Mouse (Mus musculus) adrenal gland, adult (tissue): Measurements from ENCODE around the gene Nbea.

Experiments
- DNase-seq, 2 experiments: peaks; one replicate each; pipeline ENCODE4 v3.0.0; 2022 to 2023; ENCODE audit warnings: low spot score in 1 of 2; ENCODE audit not compliant: inconsistent age in 2 of 2

Nbea gene

DNA sequence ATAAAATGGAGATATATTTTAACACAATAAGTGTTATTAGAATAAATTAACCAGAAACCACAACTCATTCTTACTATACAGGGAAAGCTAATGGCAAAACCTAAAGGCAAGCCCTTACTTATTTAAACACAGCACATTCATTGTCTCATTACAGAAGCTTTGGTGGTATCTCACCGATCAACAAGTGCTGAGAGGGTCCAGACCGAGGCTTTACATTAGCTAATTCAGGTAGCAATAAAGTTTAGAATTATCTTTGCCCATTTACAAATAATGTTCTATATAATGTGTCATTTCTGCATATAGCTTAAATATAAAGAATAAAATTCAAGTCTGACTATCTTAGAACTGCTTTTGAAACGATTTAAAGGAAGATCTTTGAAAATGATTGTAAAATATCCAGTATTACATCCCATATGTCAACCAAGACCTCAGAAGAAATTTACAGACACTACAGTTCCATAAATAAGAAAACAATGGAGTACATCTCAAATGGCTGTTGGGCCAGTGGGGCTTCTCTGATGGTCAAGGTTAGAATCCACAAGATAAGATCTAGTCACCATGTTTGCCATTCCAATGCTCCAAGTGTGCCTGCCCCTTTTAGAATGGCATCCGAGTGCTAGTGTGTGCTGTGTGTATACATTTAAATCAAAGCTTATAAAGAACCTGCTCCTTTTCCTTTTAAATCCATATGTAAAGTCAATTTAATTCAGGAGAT lies 398.1 kb downstream of the Nbea start:
- no peak for DNase-seq

DNA sequence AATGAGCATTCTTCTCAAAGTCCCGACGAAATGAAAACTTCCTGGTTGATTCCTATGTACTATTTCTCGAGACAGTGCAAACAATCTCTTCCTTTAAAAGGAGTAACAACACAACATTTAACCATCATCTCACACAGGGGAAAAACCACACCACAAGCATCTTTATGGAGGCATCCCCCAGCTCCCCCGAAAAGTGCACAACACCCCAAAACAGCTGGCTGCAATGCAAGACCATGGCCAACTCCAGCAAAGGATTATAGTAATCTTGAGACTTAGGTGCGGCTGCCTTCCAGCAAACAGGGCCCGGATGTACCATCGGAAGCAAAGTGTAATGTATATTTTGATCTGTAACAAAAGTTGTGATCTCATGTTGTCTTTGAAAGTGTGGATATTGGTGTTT lies 399.4 kb downstream of the Nbea start:
- no peak for DNase-seq

DNA sequence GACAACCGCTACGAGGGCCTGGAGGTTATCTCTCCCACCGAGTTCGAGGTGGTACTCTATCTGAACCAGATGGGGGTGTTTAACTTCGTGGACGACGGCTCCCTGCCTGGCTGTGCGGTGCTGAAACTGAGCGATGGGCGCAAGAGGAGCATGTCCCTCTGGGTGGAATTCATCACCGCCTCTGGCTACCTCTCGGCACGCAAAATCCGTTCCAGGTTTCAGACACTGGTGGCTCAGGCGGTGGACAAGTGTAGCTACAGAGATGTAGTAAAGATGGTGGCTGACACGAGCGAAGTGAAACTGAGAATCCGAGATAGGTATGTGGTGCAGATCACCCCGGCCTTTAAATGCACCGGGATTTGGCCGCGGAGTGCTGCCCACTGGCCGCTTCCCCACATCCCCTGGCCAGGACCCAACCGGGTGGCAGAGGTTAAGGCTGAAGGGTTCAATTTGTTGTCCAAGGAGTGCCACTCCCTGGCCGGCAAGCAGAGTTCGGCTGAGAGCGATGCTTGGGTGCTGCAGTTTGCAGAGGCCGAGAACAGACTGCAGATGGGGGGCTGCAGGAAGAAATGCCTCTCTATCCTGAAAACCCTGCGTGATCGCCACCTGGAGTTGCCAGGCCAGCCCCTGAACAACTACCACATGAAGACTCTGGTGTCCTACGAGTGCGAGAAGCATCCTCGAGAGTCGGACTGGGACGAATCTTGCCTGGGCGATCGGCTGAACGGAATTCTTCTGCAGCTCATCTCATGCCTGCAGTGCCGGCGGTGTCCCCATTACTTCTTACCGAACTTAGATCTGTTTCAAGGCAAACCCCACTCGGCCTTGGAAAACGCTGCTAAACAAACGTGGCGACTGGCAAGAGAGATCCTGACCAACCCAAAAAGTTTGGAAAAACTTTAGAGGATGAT lies 400.1 kb downstream of the Nbea start:
- peak; percentile 44 to 83 for DNase-seq

DNA sequence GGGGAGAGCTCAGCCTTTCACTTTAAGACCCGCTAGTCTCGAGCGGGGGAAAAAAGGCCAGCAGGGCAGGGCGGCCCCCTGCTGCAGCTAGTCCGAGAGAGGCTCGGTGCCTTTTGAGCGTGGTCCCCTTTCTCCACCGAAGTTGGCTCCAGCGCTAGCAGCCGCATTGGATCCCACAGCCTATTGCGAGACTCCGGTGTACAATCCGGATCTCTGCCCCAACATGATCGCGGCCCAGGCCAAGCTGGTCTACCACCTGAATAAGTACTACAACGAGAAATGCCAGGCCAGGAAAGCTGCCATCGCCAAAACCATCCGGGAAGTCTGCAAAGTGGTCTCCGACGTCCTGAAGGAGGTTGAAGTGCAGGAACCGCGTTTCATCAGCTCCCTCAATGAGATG lies 400.7 kb downstream of the Nbea start:
- peak in 1 of 2 experiments; percentile 74 for DNase-seq

DNA sequence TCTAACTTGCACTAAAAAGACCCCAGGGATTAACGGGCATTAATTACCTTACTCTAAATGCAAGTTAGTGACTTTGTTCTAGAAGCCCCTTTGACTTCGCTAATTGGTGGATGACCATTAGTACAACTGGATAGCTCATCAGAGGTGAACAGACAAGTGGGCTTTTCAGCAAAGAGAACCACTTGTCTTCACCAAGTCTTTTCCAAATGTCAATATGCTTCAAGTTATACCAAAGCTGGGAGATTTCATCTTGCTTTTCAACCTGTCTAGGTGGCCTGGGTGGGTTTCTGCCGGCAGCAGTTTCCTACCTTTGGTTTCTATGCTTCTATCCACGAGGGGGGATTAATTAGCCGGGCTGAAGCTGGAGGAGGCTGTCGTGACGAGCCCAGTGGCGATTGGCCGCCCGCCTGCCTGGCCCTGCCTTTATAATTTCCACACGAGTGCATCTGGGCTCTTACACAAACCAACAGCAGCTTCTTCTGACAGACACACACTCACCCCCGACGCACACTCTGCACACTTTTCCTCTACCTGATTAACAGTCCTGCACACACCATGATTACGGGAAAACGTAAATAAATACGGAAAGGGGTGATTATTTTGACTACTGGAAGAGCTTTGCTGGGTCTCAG lies 401.3 kb downstream of the Nbea start, which contains the start of gene Mab21l1:
Mab21l1 (plus strand) TSS at position 455 of the 632 bp plus-strand sequence.
- peak; percentile 46 to 71 for DNase-seq

DNA sequence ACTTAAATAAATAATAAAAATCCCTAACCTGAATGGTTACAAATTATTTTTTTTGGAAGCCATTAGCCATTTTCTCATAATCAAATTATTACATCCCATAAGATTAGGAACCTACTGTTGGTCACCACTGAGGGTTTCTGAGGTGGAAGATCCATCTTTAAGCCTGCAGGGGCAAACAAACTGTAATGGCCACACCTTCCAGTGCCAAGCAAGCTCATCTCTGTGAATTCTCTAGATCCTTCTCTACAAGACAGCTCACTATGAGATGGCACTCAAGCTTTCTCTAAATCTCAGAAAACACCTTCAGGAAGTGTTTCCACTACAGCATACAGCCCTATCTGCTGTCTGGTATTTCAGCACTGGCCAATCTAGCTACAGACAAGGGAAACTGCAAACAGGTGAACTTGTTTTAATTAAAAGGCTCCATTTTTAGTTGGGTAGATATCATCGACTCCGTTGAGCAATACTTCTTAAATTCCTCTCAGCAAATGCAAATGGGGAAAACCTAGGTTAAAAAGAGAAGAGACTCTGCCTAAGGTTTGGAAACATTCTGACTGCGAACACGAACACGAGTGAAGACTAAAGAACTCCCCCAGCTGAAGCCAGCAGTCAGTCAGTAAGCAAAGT lies 402.0 kb downstream of the Nbea start:
- DNase-seq: no peak

DNA sequence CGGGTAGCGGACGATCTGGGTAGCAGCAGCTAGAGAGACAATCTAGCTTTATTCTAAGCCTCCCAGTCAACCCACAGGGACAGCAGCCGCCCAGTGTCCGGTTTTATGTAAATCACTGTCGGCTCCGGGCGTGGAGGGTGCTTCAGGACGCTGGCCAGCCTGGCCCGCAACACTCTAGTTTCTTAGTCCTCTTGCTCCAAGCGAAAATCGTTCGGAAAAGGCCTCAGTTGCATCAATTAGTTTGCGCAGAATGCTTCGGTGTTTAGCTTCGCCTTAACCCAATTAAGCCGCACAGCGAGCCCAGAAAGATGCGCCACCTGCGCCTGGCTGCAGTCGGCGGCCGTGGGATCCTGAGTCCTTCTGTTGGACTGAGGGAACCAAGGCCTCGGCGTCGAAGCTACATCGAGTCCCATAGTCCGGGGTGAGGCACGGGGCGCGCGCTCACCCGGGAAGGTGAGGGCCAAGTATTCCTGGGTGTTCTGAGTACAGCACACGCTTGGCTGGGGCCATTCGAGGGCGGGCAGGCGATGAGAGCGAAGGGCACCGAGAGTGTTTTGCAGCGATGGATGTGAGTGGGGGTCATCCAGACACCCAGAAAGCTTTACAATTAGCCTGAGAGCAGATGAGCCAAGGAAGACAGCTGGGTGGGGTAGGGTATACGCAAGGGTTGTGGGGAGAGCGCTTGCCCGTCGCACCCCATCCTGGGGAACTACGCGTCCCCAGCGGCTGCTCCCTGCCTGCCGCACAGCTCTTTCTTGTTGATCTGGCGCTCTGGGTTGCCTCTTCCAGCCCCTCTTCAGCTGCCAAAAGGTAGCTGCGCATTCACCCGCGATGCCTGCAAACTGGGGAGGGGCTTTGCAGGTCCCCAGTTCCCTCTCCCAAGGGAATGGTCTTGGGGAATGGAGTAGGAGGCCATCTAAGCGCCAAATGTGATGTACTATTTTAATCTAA lies 403.1 kb downstream of the Nbea start:
- peak; percentile 33 to 67 for DNase-seq

DNA sequence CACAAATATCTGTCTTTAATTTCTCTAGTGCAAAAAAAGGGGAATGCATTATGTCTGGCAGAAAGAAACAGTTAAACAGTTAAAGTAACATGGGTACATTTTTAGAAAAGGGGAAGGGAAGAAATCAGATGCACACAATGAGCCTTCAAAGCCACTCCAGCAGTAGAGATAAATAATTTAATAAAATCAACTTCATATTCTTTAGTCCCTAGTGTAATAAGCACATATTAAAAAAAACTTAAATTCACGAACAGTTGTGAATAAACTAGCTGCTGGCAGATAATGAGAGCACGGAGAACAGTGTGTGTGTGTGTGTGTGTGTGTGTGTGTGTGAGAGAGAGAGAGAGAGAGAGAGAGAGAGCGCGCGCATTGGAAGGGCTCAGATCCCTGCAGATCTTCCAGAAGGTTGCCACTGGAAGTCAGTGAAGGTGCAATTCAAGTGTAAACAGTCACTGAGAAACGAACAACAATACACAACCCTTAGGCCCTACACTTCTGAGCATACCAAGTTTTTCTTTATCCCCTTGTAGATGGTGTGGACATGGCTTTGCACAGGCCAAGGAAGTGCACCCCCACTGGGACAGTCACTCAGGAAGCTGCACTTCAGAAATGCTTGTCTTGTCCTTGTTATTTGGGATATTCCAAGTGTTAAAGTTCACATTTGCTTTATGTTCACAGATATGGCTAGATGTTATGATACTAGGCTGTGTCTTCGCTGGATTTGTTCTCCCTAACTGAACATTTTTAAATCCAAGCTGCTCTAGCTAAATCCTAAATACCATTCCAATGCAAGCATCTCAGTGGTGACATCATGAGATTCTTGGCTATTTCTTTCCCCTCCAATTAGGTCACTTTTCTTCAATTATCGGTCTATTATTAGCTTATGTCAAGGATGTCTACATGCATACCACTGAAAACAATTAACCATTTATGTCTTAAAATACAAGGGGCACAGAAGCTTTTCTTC lies 404.5 kb downstream of the Nbea start:
- DNase-seq: no peak

DNA sequence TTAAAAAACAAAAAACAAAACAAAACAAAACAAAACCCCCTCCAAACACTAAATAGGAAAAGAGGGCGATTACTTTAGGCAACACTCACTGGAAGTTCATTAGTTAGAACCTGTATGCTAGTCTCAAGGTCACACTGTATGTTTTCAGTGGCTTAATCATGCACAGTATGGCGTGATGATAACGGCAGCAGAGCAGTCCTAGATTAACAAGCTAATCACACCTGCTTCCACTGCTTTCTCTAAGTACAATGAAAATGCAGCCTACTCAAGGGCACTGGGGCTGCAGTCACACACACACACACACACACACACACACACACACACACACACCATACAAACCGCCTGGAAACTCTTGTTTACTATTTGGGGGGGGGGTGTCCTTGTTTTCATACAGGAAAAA lies 406.0 kb downstream of the Nbea start:
- no peak for DNase-seq

DNA sequence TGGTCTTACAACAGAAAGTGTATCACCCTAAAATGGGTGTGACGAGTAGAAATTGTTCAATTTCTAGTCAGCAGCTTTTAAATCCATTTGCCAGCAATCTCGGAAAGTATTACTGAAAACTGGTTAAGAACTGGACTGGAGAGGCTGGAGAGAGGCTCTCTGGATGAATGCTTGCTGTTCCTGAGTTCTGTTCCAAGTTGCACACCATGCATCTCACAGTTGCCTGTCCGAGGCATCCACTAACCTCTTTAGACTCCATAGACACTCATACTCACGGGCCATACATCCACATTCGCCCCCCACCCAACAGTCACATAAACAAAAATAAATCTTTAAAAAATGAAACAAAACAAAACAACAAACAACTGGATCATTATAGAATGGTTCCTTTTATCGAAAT lies 407.7 kb downstream of the Nbea start:
- DNase-seq: no peak

DNA sequence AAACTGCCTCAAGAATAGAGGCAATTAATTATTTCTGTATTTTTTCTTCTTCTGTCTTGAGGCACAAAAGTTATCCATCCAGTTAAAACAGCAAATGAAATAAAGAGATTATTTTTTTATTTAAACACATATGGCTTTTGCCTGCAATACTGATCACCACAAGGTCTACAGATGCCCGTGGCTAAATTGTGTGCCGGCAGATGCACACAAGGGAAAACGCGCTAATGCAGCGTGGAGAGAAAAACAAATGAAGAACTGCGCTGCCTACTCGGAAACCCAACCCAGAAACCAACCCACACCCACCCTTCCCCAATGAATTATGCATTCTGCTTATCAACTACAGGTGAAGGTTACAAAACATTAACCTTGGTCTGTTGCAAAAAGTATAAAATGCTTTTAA lies 408.3 kb downstream of the Nbea start:
- no peak for DNase-seq

DNA sequence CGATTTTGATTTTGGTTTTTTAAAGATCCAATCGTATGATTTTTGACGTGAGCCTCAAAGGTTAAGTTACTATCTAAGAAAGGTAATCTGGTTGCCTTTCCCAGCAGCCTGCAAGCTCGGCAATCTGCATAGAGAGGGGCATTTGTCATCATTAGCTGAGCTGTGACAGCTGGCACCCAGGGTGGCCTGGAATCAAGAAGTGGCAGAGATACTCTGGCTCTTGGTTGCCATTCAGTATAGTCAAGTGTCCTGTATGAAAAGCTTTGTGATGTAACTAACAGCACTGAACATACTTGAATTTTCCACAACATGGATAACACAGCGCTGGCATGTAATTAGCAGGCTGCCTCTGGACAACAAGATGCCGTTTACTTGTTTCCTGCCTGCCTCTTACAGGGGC lies 409.3 kb downstream of the Nbea start:
- no peak for DNase-seq

DNA sequence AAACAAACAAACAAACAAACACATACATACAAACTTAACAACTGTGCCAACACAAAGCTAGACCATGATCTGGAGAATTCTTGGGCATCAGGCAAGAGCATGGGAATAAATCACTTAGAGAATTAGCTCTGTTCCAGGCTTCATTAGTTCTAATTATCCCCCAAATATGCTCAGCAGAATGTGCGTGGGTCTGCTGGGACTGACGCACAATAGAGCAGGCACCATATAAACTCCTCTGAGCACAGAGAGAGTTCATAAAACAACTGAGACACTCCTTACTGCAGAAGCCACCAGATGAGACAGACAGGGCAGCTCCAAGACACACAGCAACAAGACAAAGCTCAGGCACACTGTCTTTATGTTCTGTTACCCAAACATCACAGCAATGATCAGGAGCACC lies 414.2 kb downstream of the Nbea start:
- DNase-seq: no peak

DNA sequence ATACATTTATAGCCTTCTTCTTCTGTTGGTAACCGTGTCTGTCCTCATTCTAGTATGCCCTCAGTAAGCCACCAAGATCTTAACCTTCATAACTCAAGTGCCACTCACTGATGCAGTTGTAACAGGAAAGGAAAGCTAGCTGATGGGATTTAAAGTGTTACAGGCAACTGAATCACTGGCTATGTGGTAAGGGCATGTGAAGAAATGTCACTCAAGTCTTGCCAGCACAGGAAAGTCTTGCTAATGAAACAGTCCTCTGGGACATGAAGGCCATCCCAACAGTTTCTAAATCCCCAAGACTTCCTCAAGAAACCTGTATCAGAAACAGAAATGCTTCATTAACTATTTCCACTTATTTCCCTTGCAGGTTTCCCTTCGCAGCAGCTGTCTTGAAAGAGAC lies 414.8 kb downstream of the Nbea start:
- no peak for DNase-seq

DNA sequence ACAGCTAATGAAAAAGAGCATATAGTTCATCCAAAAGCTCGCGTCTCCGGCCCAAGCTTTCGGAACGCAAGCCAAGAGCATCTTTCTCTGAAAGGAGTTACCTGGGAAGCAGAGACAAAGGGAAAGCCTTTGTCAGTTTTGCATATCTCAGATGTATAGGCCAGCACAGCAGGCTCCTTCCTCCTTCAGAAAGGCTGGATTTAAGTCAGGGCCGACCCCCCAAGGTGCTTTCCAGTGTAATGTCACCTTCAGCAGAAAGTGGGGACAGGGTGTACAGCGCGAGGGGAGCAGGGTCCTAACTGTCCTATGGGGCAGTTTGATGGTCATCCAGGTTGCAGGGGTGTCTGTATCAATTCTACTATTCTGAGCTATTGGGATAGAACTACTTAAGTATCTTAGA lies 419.9 kb downstream of the Nbea start:
- no peak for DNase-seq

DNA sequence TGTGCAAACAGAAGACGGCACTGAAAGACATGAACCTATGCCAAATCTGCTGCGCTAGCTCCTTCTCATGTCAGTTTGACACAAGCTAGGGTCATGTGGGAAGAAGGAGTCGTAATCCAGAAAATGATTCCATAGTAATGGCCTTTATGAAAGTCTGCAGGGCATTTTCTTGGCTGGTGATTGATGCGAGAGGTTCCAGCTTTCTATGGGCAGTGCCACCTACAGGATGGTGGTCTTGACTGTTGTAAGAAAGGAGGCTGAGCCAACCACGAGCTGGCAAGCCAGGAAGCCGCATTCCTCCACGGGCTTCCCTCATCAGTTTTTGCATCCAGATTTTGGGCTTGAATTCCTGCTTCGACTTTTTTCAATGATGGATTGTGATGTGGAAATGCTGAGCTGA lies 425.2 kb downstream of the Nbea start:
- no peak for DNase-seq

DNA sequence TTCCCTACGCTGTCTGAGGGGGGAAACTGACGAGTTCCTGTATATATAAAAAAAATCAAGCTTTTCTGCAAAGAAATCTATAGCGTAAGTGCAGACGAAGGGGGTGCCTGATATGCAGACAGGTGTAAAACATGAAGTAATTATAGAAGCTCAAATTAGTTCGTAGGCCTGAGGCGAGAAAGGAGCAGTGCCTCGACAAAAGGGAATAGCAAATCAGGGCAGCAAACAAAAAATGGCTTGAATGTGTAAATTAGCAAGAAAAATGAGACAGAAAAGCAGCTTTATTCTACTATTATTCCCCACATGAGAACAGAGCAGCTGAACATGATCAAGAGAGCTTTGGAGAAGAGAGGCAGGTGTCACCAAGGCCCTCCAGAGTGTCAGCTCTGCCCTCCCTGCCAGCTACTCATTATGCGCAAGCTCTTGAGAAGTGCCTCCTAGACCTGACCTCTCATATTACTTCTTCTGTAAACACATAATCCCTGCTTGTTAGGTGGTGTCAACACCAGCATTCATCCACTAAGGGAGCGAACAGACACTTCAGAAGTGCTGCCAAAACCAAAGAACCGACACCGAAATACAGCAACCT lies 426.8 kb downstream of the Nbea start:
- no peak for DNase-seq

DNA sequence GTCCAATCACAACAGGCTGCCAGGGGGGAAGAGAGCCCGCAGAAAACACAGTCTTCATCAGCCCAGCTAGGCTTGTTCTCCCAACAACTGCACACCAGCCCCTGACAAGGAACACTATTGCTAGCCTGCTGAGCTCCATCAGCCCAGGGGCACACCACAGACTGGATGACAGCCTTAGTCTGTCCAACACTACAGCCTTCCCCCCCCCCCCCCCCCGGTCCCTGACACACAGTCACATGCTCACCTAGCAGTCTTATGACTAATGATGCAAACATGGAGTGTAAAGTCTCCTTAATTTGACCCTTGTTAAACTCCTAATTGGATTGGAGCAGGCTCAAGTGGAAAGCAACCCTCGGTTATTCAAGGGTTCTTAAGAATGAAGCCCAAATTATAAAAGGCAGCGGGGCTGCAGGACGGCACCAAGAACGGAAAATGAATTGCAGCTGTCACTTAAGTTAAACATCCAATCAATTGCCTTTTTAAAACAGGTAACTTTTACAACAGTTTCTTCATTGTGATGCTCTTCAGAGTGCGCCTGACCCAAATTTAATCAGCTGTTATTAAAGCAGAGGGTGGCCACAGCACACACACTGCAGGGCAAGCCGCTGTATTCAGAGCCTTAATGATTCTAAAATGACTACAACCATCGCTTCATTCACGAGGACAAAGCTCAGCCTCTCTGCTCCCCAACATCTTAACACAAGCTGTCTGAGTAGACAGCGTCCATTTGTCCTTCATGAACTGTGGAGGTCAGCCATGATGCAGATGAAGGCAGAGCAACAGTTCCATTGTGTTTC lies 427.5 kb downstream of the Nbea start:
- DNase-seq: no peak
